Mouse (Mus musculus) liver, postnatal 0 days (tissue): ENCODE data around the gene Stk26. TPM values are rescaled to one million over a fixed set of nuclear protein-coding genes. Genes with fewer than 3 reads are reported as not detected.

Experiments
- ATAC-seq: fragments of 200-750 bp; cut with Nextera tagmentation; 2 replicates; pipeline ENCODE4 v1.8.0; 2017; ENCODE audit warnings: mild to moderate bottlenecking, moderate library complexity
- DNase-seq: peaks from one replicate; pipeline ENCODE4 v3.0.0-alpha.2; 2016
- H3K27ac ChIP-seq: fragments of 300-500 bp; sonication (generic); 2 replicates; pipeline ENCODE4 v1.5.1; 2014; ENCODE audit warnings: antibody characterized with exemption, moderate library complexity, mild to moderate bottlenecking, low read depth
- H3K27me3 ChIP-seq: fragments of 300-500 bp; sonication (generic); 2 replicates; pipeline ENCODE4 v1.6.1; 2014; ENCODE audit warnings: low read length, control low read depth, mixed read lengths; ENCODE audit not compliant: insufficient read depth
- H3K36me3 ChIP-seq: fragments of 300-500 bp; sonication (generic); replicated peaks from 2 replicates; pipeline ENCODE4 v1.6.1; 2014; ENCODE audit warnings: mild to moderate bottlenecking, control low read depth, low read length, moderate library complexity, mixed read lengths; ENCODE audit not compliant: insufficient read depth
- H3K4me1 ChIP-seq: fragments of 300-500 bp; sonication (generic); 2 replicates; pipeline ENCODE4 v1.6.1; 2014; ENCODE audit warnings: antibody characterized with exemption, mild to moderate bottlenecking, control low read depth; ENCODE audit not compliant: insufficient read depth
- H3K4me2 ChIP-seq: fragments of 300-500 bp; sonication (generic); 2 replicates; pipeline ENCODE4 v1.6.1; 2014; ENCODE audit warnings: low read depth, mild to moderate bottlenecking, low read length, moderate library complexity, mixed read lengths
- H3K4me3 ChIP-seq: fragments of 300-500 bp; sonication (generic); 2 replicates; pipeline ENCODE4 v1.5.1; 2014; ENCODE audit warnings: low read depth, low read length
- H3K9ac ChIP-seq: fragments of 300-500 bp; sonication (generic); replicated peaks from 2 replicates; pipeline ENCODE4 v1.6.1; 2014; ENCODE audit warnings: mild to moderate bottlenecking, moderate library complexity
- H3K9me3 ChIP-seq: fragments of 300-500 bp; sonication (generic); 2 replicates; pipeline ENCODE4 v1.6.1; 2016; ENCODE audit warnings: mild to moderate bottlenecking, control low read depth, low read length, mixed read lengths
- CTCF ChIP-seq: sonication (generic); IDR thresholded peaks from 2 replicates; pipeline ENCODE4 v1.5.1; 2016; ENCODE audit warnings: antibody characterized with exemption, low read depth
- EP300 ChIP-seq: IDR thresholded peaks from 2 replicates; pipeline ENCODE4 v1.6.1; 2016; ENCODE audit warnings: antibody characterized with exemption, low read depth, mild to moderate bottlenecking
- WGBS: fragments of 180-500 bp; shearing (Covaris S2); extraction: QIAGEN DNeasy Blood & Tissue Kit; methylation state at CpG from one replicate; pipeline ENCODE4 v1.1.7; 2014; ENCODE audit not compliant: insufficient replicate concordance; 5-methylcytosine and 5-hydroxymethylcytosine counted together
- polyA plus RNA-seq: library from polyadenylated mRNA; unstranded; fragments of >200 nt; fragmentation: Nextera tagmentation; extraction: Ambion mirVana; gene quantifications from 2 replicates; pipeline ENCODE4 v1.2.1, GENCODE M21; 2015

Gene Stk26
- polyA plus RNA-seq: 2.5 and 3.9 TPM in 2 replicates

DNA sequence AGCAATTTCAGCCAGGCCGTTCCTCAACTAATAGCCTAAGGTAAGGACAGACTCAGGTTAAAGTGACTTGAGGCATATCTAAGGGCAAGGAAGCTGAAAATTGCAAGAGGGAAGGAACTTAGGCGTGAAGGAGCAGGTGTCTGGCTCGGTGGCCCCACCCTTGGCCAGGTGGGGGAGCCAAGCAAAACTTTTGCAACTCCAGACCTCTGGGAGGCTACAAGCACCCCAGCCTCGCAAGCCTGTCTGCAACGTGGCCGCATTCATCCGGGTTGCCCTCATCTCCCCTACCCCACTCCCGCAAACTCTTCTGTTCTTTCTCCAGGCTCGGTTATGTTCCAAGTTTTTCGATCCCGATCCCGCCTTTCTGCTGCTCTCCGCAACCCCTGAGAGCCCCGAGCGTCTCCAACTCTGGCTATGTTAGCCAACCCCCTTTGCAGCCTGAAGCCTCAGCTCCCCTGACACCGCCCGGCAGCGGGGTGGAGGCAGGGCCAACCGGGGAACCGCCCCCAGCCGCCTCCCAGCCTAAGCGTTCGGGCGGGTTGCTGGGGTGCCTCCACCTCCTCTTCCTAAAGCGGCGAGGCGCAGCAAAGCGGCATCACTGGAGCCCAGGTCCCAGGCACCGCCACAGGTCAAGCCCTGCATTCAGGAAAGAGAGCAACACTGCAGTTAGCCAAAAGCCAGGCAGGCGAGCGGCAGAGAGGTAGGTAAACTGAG lies at the start of gene Stk26:
TSS of gene Stk26 (plus strand) at position 201 of the 714 bp plus-strand sequence.
- Histone ChIP-seq H3K27ac (peak within 1 kb of the TSS; percentile 60; the same call in 1 of the 2 replicates), H3K9me3 (no peaks in the 10 kb centered on the region), H3K4me1 (no peaks in the 10 kb centered on the region), H3K36me3 (no peaks in the 10 kb centered on the region), H3K4me3 (peak within 1 kb of the TSS; percentile 60), H3K9ac (peak within 1 kb of the TSS; percentile 14), H3K27me3 (no peaks in the 10 kb centered on the region), H3K4me2 (peak within 1 kb of the TSS; percentile 81)
- WGBS: 13% methylated on average over 26 of the region's 31 CpGs
- peak; percentile 76 for DNase-seq
- TF ChIP-seq CTCF (peak; percentile 26), EP300 (no peak)
- peak; percentile 92 for ATAC-seq

DNA sequence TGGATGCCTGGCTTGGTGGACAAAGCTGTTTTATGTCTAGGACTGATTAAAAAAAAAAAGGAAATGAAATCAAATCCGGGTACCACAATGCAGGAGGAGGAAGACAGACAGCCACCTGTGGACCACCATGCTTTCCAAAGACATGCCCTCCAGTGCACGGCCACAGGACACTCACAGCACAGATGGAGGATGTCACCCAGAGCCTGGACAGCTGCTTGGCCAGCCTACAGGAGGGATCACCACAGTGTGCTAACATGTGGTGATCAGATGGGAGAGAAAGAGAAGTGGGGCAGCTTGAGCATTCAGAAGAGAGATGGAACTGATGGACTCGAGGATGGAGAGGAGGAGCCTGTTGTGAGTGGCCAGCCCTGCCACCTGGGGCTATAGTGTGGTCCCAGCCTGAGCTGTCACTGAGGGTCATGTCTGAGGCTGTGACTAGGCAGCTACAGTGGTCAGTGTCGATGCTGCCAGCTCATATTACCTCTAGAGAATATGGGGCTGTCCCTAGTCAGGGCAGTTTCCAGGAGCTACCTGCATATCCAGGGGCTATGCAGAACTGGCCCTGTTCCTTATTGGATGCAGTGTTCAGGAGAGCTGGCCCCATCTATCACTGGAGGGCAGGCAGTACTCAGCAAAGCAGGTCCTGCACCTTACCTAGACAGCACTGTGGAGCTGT lies 47.7 kb upstream of the Stk26 start:
- no peak for ATAC-seq

DNA sequence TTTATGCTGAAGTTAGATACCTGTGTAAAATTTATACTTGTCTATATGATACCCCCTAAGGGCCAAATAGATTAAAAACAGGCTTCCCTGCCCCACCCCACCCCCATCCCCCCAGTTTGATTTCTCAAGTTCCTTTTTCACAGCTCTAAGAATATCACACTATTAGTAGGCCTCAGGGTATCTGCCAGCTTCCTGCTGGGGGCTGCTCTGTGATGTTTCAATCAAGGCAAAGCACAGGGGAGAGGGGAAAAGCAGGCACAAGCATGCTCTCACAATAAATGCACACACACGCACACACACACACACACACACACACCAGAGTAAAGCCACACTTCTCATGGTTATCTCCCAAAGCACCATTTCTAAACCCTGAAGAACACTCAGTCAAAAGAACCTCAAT lies 43.0 kb upstream of the Stk26 start:
- WGBS: 57% methylated on average over 1 of the region's 1 CpGs

More for the DNA sequence above, 47.7 kb upstream of the Stk26 start:
- 55% methylated on average over 4 of the region's 4 CpGs for WGBS
- H3K36me3 ChIP-seq: no peaks in the 10 kb centered on the region
- H3K4me3 ChIP-seq: no peak overlapping the region
- no peaks in the 10 kb centered on the region for H3K9me3 ChIP-seq
- H3K4me1 ChIP-seq: no peaks in the 10 kb centered on the region
- no peak overlapping the region for H3K4me2 ChIP-seq
- no peak for TF ChIP-seq CTCF
- TF ChIP-seq EP300: no peak
- DNase-seq: no peak
- H3K27ac ChIP-seq: no peak overlapping the region
- no peaks in the 10 kb centered on the region for H3K27me3 ChIP-seq
- no peak overlapping the region for H3K9ac ChIP-seq

DNA sequence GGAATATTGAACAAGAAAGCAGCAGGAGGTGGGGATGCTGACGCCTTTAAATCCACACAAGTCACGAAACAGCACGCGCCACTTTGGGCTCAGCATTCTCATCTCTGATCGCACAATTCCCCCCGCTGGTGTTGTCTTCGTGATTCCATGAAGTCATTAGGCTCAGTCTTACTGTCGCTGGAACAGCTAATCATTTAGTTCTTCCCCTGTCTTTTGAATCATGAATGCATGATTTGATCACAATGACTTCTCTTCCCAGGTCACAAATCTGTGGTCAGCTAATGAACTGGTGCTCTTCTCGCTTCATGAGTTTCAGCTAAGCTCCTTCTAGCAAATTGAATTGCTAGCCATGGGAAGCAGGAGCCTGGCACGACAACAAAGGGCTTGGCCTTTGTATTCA lies 42.3 kb upstream of the Stk26 start:
- no peaks in the 10 kb centered on the region for H3K4me1 ChIP-seq
- no peak overlapping the region for H3K4me2 ChIP-seq
- H3K9ac ChIP-seq: no peak overlapping the region
- H3K27ac ChIP-seq: no peak overlapping the region
- H3K36me3 ChIP-seq: no peaks in the 10 kb centered on the region
- 80% methylated on average over 10 of the region's 10 CpGs for WGBS
- no peaks in the 10 kb centered on the region for H3K27me3 ChIP-seq
- no peak for TF ChIP-seq EP300
- TF ChIP-seq CTCF: no peak
- no peak overlapping the region for H3K4me3 ChIP-seq
- no peaks in the 10 kb centered on the region for H3K9me3 ChIP-seq
- DNase-seq (no peak), ATAC-seq (no peak)

More for the DNA sequence above, 43.0 kb upstream of the Stk26 start:
- Histone ChIP-seq H3K4me2 (no peak overlapping the region), H3K36me3 (no peaks in the 10 kb centered on the region), H3K4me1 (no peaks in the 10 kb centered on the region), H3K9me3 (no peaks in the 10 kb centered on the region), H3K4me3 (no peak overlapping the region), H3K27ac (no peak overlapping the region), H3K9ac (no peak overlapping the region), H3K27me3 (no peaks in the 10 kb centered on the region)
- DNase-seq (no peak), ATAC-seq (no peak)
- TF ChIP-seq CTCF (no peak), EP300 (no peak)

DNA sequence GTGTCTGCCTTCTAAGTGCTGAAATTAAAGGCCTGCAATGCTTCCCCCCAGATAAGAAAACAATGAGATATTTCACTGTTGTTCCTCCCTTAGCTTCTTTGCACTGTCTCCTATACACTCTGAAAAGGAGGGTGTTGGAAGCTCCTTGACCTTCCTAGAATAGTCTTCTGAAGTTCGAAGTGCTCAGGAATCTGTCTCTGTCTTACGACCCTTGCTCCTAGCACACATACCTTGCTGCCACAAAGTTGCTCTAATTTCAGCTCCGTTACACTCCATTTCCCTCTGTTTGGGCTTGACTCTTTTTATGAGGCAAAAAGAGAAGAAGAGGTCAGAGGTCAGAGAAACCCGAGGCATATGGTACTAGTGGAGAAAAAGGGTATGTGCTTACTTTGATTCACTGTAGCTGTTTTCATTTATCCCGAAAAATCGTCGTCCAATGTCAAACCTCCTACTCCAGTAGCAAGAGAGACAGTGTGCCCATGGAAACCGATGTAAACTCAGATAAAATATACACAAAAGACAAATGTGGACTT lies 41.1 kb upstream of the Stk26 start:
- Histone ChIP-seq H3K4me2 (no peak overlapping the region), H3K27me3 (no peaks in the 10 kb centered on the region), H3K36me3 (no peaks in the 10 kb centered on the region), H3K4me1 (no peaks in the 10 kb centered on the region), H3K4me3 (no peak overlapping the region), H3K9ac (no peak overlapping the region), H3K27ac (no peak overlapping the region), H3K9me3 (no peaks in the 10 kb centered on the region)
- WGBS: 64% methylated on average over 8 of the region's 8 CpGs
- ATAC-seq: no peak
- DNase-seq: no peak
- TF ChIP-seq EP300 (no peak), CTCF (no peak)

DNA sequence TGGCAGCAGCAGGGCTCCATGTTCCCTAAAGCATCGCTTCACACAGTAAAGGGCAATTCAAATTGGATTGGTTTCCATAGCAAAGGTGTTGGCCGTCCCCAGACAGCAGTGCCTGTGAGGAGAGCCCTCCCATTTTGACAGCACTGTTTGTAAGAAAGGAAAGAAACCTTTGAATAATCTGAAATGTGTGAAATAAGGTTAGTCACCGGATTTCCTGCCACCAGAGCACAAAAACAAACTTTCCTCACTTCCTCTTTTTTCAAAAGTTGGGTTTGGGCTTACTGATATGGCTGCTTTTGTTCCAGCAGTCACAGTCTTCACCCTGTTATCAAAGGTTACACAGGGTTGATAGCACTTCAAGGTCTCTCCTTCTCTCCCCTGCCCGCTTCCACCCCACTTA lies 35.2 kb upstream of the Stk26 start:
- H3K4me2 ChIP-seq: no peak overlapping the region
- H3K27me3 ChIP-seq: no peaks in the 10 kb centered on the region

More for the DNA sequence above, 35.2 kb upstream of the Stk26 start:
- H3K4me3 ChIP-seq: no peak overlapping the region
- H3K4me1 ChIP-seq: 0 out of 2 replicates have a peak, but pooled peaks cover 3% of the 10 kb centered on the region
- no peak overlapping the region for H3K9ac ChIP-seq
- DNase-seq: no peak
- no peaks in the 10 kb centered on the region for H3K36me3 ChIP-seq
- 40% methylated on average over 4 of the region's 4 CpGs for WGBS
- H3K9me3 ChIP-seq: no peaks in the 10 kb centered on the region
- no peak for TF ChIP-seq EP300
- TF ChIP-seq CTCF: no peak
- H3K27ac ChIP-seq: peak overlapping the region; percentile 34; the same call in 1 of the 2 replicates
- peak; percentile 36; the same call in 1 of the 2 replicates for ATAC-seq
